Mouse (Mus musculus): ENCODE measurements around the gene Ppfia3. TPM values are rescaled to one million over a fixed set of nuclear protein-coding genes. Genes with fewer than 3 reads are reported as not detected.
A peak's percentile ranks its signal among the peaks of the same experiment; 100 is the strongest.

Gene Ppfia3
- polyA plus RNA-seq, 1 experiment, result 7.2 TPM

DNA sequence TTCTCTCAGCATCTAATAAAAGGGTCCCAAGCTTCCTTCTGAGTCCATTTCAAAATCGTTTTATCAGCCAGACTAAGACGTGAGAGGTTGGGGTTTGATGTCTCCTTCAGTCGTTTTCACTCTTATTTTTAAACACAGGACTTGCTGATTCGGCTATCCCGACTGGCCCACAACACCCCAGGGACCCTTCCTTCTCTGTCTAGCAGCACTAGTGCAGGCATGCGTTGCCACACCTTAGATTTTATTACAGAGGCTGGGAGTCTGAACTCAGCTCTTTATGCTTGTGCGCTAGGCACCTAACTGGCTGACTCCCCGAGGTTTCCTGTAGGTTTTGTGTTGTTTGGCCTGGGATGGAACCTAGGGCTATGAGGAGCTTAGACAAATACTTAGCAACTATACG is 53.3 kb downstream of the Ppfia3 start:
- TF ChIP-seq POLR2A (IDR thresholded peaks at IDR 0.05; ENCODE audit: insufficient read depth, low read length) (no peak), CTCF (IDR thresholded peaks at IDR 0.05; ENCODE audit: low read depth, low read length) (no peak), EP300 (IDR thresholded peaks at IDR 0.05; ENCODE audit: insufficient read depth, low read depth, low read length) (no peak)
- Histone ChIP-seq H3K36me3 (ENCODE audit: control insufficient read depth, insufficient read depth, low read length, poor library complexity, severe bottlenecking) (0 out of 2 replicates have a peak, but pooled peaks cover 2% of the 10 kb centered on the region), H3K9ac (ENCODE audit: low read depth, poor library complexity, severe bottlenecking) (no peak overlapping the region), H3K27ac (ENCODE audit: insufficient read depth, low read length) (no peak overlapping the region), H3K4me3 (ENCODE audit: low read depth, low read length) (no peak overlapping the region), H3K9me3 (replicated peaks; ENCODE audit: control insufficient read depth, insufficient read depth, low read length, poor library complexity, severe bottlenecking) (no peaks in the 10 kb centered on the region), H3K4me1 (ENCODE audit: control insufficient read depth, insufficient read depth, low read length) (peaks cover 1% of the 10 kb centered on the region), H3K27me3 (ENCODE audit: control insufficient read depth, insufficient read depth, low read length, poor library complexity, severe bottlenecking) (no peaks in the 10 kb centered on the region)

DNA sequence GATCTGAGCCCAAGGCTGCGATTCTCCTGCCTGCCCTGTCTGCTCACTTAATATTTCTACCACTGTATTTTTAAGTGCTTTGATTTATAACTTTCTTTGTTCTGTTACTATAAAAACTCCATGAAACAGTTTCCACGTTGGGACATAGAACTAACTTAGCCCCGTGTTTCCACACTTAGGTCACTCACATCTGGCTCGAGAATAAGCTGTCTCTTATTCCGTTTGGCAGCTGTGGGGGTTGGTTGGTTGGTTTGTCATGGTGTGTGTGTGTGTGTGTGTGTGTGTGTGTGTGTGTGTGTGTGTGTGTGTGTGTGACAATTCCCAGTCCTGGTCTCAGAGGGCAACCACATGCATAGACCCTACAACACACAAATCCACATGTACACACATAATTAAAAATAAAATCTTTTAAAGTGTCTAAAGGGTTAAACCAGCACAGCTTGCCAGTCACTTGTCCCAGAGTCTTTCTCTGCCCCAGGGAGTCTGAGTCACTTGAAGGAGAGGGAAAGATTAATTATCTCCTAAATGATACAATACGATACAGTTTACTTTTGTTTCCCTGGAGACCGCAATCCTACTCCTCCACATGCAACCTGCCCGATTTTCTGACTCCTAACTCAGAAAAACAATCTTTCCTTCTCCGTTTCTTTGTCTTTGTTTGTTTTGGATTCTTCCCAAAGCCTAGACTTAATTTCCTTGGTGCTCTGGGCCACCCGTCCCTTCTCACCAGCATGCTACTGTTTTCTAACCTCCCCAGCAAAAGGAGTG is 53.9 kb downstream of the Ppfia3 start:
- TF ChIP-seq POLR2A (IDR thresholded peaks at IDR 0.05; ENCODE audit: insufficient read depth, low read length) (no peak), EP300 (IDR thresholded peaks at IDR 0.05; ENCODE audit: insufficient read depth, low read depth, low read length) (no peak), CTCF (IDR thresholded peaks at IDR 0.05; ENCODE audit: low read depth, low read length) (no peak)
- H3K9ac ChIP-seq (ENCODE audit: low read depth, poor library complexity, severe bottlenecking), result no peak overlapping the region

DNA sequence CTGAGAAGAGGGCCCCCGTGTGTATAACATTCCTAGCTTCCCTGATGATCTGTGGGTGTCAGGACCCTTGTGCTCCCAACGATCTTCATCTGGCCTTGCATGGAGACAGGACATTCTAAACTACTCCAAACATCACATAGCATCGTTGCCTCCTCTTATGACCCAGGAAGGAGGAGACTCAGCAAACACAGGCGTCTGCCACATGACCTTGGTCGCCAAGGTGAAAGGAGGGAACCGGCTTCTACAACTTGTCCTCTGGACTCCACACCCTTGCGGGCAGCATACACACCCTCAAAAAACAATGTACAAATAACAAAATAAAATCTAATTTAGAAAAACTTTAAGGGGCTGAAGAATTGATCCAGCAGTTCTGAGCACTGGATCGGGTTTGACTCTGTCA is 54.8 kb downstream of the Ppfia3 start:
- Histone ChIP-seq H3K4me3 (ENCODE audit: low read depth, low read length) (no peak overlapping the region), H3K9ac (ENCODE audit: low read depth, poor library complexity, severe bottlenecking) (no peak overlapping the region), H3K27ac (ENCODE audit: insufficient read depth, low read length) (no peak overlapping the region), H3K36me3 (ENCODE audit: control insufficient read depth, insufficient read depth, low read length, poor library complexity, severe bottlenecking) (0 out of 2 replicates have a peak, but pooled peaks cover 2% of the 10 kb centered on the region), H3K27me3 (ENCODE audit: control insufficient read depth, insufficient read depth, low read length, poor library complexity, severe bottlenecking) (no peaks in the 10 kb centered on the region), H3K9me3 (replicated peaks; ENCODE audit: control insufficient read depth, insufficient read depth, low read length, poor library complexity, severe bottlenecking) (no peaks in the 10 kb centered on the region), H3K4me1 (ENCODE audit: control insufficient read depth, insufficient read depth, low read length) (peaks cover 1% of the 10 kb centered on the region)
- TF ChIP-seq EP300 (IDR thresholded peaks at IDR 0.05; ENCODE audit: insufficient read depth, low read depth, low read length) (no peak), POLR2A (IDR thresholded peaks at IDR 0.05; ENCODE audit: insufficient read depth, low read length) (no peak), CTCF (IDR thresholded peaks at IDR 0.05; ENCODE audit: low read depth, low read length) (no peak)

More for the DNA sequence above, 53.9 kb downstream of the Ppfia3 start:
- H3K9me3 ChIP-seq (replicated peaks; ENCODE audit: control insufficient read depth, insufficient read depth, low read length, poor library complexity, severe bottlenecking), result no peaks in the 10 kb centered on the region
- H3K4me3 ChIP-seq (ENCODE audit: low read depth, low read length), result no peak overlapping the region
- H3K36me3 ChIP-seq (ENCODE audit: control insufficient read depth, insufficient read depth, low read length, poor library complexity, severe bottlenecking), result 0 out of 2 replicates have a peak, but pooled peaks cover 2% of the 10 kb centered on the region
- H3K4me1 ChIP-seq (ENCODE audit: control insufficient read depth, insufficient read depth, low read length), result peaks cover 1% of the 10 kb centered on the region
- H3K27ac ChIP-seq (ENCODE audit: insufficient read depth, low read length), result no peak overlapping the region
- H3K27me3 ChIP-seq (ENCODE audit: control insufficient read depth, insufficient read depth, low read length, poor library complexity, severe bottlenecking), result no peaks in the 10 kb centered on the region

DNA sequence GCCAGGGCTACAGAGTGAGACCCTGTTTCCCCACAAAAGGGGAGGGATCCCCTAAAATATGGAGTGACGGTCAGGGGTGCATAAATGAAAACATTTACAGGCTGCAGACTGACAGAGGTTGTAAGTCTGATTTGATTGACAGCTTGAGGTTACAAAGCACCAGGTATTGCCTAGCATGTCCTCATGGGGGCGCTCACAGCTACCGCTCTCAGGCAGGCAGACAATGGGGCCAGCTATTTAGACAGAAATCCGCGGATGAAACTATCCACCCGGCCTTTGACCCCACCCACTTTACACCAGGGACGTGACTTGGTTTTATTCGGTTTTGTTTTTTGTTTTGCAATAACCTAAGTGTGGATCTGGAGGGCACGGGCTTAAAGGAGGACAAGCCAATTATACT is 57.4 kb downstream of the Ppfia3 start:
- no peak overlapping the region for H3K9ac ChIP-seq (ENCODE audit: low read depth, poor library complexity, severe bottlenecking)
- no peaks in the 10 kb centered on the region for H3K4me1 ChIP-seq (ENCODE audit: control insufficient read depth, insufficient read depth, low read length)
- no peak overlapping the region for H3K27ac ChIP-seq (ENCODE audit: insufficient read depth, low read length)
- no peaks in the 10 kb centered on the region for H3K27me3 ChIP-seq (ENCODE audit: control insufficient read depth, insufficient read depth, low read length, poor library complexity, severe bottlenecking)
- H3K9me3 ChIP-seq (replicated peaks; ENCODE audit: control insufficient read depth, insufficient read depth, low read length, poor library complexity, severe bottlenecking), result no peaks in the 10 kb centered on the region
- H3K4me3 ChIP-seq (ENCODE audit: low read depth, low read length), result no peak overlapping the region
- peak; percentile 90 for TF ChIP-seq CTCF (IDR thresholded peaks at IDR 0.05; ENCODE audit: low read depth, low read length)
- no peak for TF ChIP-seq EP300 (IDR thresholded peaks at IDR 0.05; ENCODE audit: insufficient read depth, low read depth, low read length)
- no peaks in the 10 kb centered on the region for H3K36me3 ChIP-seq (ENCODE audit: control insufficient read depth, insufficient read depth, low read length, poor library complexity, severe bottlenecking)

DNA sequence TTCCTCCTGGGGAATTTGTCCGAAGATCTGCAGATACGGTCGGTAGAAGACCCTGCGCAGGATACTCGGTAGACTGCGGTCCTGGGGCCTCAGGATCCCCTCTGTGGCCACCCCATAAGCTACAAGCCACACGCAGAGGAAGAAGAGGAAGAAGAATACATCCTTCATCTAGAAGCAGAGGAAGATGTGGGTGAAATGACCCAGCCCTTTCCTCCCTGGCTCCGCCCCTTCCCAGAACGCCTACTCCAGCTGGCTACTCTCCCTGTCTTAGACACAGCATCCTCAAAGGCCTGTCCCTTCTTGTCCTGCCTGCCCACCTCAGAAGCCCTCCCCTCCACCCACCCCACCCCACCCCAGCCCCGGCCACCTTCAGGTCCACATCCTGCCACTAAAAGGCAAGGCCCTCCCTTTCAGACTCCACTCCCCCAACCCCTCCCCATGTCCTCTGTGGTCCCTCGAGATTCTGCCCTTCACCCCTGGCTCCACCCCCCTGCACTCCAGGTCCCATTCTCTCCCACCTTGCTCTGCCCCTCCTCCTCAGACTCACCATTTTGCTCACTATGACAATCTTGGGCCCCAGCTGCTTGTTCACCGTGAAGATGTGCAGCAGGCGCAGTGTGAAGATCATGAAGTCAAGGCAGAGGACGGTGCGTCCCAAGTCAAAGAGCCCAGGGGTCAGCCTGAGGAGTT is 58.1 kb downstream of the Ppfia3 start:
- TF ChIP-seq CTCF (IDR thresholded peaks at IDR 0.05; ENCODE audit: low read depth, low read length) (no peak), EP300 (IDR thresholded peaks at IDR 0.05; ENCODE audit: insufficient read depth, low read depth, low read length) (no peak), POLR2A (IDR thresholded peaks at IDR 0.05; ENCODE audit: insufficient read depth, low read length) (no peak)
- Histone ChIP-seq H3K4me3 (ENCODE audit: low read depth, low read length) (peak overlapping the region; percentile 31), H3K9ac (ENCODE audit: low read depth, poor library complexity, severe bottlenecking) (no peak overlapping the region; the same call in 1 of the 2 replicates), H3K36me3 (ENCODE audit: control insufficient read depth, insufficient read depth, low read length, poor library complexity, severe bottlenecking) (peaks cover 2% of the 10 kb centered on the region; the same call in 1 of the 2 replicates), H3K27ac (ENCODE audit: insufficient read depth, low read length) (no peak overlapping the region), H3K9me3 (replicated peaks; ENCODE audit: control insufficient read depth, insufficient read depth, low read length, poor library complexity, severe bottlenecking) (no peaks in the 10 kb centered on the region), H3K4me1 (ENCODE audit: control insufficient read depth, insufficient read depth, low read length) (no peaks in the 10 kb centered on the region), H3K27me3 (ENCODE audit: control insufficient read depth, insufficient read depth, low read length, poor library complexity, severe bottlenecking) (no peaks in the 10 kb centered on the region)

DNA sequence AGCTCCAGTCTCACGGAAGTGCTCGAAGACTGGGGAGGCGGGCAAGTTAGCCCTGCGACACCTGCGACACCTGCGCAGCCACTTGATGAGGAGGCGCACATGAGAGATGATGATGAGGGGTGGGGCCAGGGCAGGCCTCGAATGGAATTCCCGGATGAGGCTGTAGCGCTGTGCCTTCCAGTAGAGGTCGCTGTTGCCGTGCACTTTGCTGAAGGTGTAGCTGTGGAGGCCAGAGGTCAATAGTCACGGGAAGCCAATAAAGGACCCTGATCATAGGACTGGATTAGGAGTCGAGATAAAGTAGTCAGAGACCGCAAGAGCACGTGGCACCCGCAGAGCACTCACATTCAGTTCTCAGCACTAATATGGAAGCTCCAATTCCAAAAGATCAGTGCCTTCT is 61.5 kb downstream of the Ppfia3 start:
- Histone ChIP-seq H3K4me3 (ENCODE audit: low read depth, low read length) (no peak overlapping the region), H3K27me3 (ENCODE audit: control insufficient read depth, insufficient read depth, low read length, poor library complexity, severe bottlenecking) (no peaks in the 10 kb centered on the region), H3K9me3 (replicated peaks; ENCODE audit: control insufficient read depth, insufficient read depth, low read length, poor library complexity, severe bottlenecking) (no peaks in the 10 kb centered on the region), H3K27ac (ENCODE audit: insufficient read depth, low read length) (no peak overlapping the region), H3K9ac (ENCODE audit: low read depth, poor library complexity, severe bottlenecking) (0 out of 2 replicates have a peak overlapping the region, but pooled peaks have one; percentile 9), H3K36me3 (ENCODE audit: control insufficient read depth, insufficient read depth, low read length, poor library complexity, severe bottlenecking) (peaks cover 8% of the 10 kb centered on the region), H3K4me1 (ENCODE audit: control insufficient read depth, insufficient read depth, low read length) (no peaks in the 10 kb centered on the region)
- TF ChIP-seq EP300 (IDR thresholded peaks at IDR 0.05; ENCODE audit: insufficient read depth, low read depth, low read length) (peak; percentile 77; the same call in 1 of the 2 replicates), POLR2A (IDR thresholded peaks at IDR 0.05; ENCODE audit: insufficient read depth, low read length) (no peak), CTCF (IDR thresholded peaks at IDR 0.05; ENCODE audit: low read depth, low read length) (peak; percentile 99)
